Mouse (Mus musculus) lung, embryonic 14.5 days (tissue): ENCODE measurements around the gene Trat1. TPM values are rescaled to one million over a fixed set of nuclear protein-coding genes. Genes with fewer than 3 reads are reported as not detected.

Experiments
- ATAC-seq: fragments of 200-750 bp; cut with Nextera tagmentation; 2 replicates; pipeline ENCODE4 v1.8.0; 2017; ENCODE audit warnings: mild to moderate bottlenecking, moderate TSS enrichment, moderate library complexity; ENCODE audit not compliant: insufficient read depth
- DNase-seq: peaks from one replicate; pipeline ENCODE4 v3.0.0-alpha.2; 2015
- H3K27ac ChIP-seq: fragments of 300-500 bp; sonication (generic); 2 replicates; pipeline ENCODE4 v1.5.1; 2014; ENCODE audit warnings: low read depth, mild to moderate bottlenecking, moderate library complexity
- H3K27me3 ChIP-seq: fragments of 300-500 bp; sonication (generic); 2 replicates; pipeline ENCODE4 v1.6.1; 2014; ENCODE audit warnings: low read length, control low read depth; ENCODE audit not compliant: insufficient read depth
- H3K36me3 ChIP-seq: fragments of 300-500 bp; sonication (generic); 2 replicates; pipeline ENCODE4 v1.6.1; 2014; ENCODE audit warnings: control low read depth; ENCODE audit not compliant: insufficient read depth
- H3K4me1 ChIP-seq: fragments of 300-500 bp; sonication (generic); 2 replicates; pipeline ENCODE4 v1.6.1; 2014; ENCODE audit warnings: antibody characterized with exemption, control low read depth; ENCODE audit not compliant: insufficient read depth
- H3K4me2 ChIP-seq: fragments of 300-500 bp; sonication (generic); 2 replicates; pipeline ENCODE4 v1.6.1; 2014; ENCODE audit warnings: mild to moderate bottlenecking
- H3K4me3 ChIP-seq: fragments of 300-500 bp; sonication (generic); 2 replicates; pipeline ENCODE4 v1.5.1; 2014; ENCODE audit warnings: low read depth, low read length
- H3K9ac ChIP-seq: fragments of 300-500 bp; sonication (generic); 2 replicates; pipeline ENCODE4 v1.6.1; 2014
- H3K9me3 ChIP-seq: fragments of 300-500 bp; sonication (generic); 2 replicates; pipeline ENCODE4 v1.6.1; 2016; ENCODE audit warnings: low read depth, low read length, control low read depth
- CTCF ChIP-seq: IDR thresholded peaks from 2 replicates; pipeline ENCODE4 v1.5.1; 2016; ENCODE audit warnings: antibody characterized with exemption, low read depth
- WGBS: fragments of 180-500 bp; shearing (Covaris S2); extraction: QIAGEN DNeasy Blood & Tissue Kit; methylation state at CpG from one replicate; pipeline ENCODE4 v1.1.7; 2014; 5-methylcytosine and 5-hydroxymethylcytosine counted together
- polyA plus RNA-seq: library from polyadenylated mRNA; unstranded; fragments of >200 nt; fragmentation: Nextera tagmentation; extraction: Ambion mirVana; gene quantifications from 2 replicates; pipeline ENCODE4 v1.2.1, GENCODE M21; 2014

Gene Trat1
- polyA plus RNA-seq, result not detected in 2 replicates

DNA sequence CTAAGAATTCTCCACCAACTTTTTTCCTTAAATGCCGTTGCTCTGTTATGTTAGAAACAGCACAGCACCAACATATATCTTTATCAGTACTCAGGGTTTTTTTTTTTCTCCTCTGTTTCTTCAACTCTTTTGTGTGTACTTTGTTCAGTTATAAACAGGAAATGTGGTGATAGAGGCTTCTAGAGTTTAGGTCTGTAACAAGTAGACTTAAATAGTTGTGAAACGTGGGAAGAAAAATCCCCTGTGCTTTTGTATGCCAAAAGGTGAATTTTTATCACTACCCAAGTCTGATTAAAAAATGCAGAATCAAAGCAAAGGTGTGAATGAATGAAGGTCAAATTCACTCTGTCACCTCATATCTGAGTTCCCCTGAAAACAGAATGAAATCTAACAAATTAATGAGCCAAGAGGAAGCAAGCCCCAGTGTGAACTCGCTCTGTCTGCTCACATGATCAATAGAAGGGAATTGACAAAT, at the start of gene Trat1:
Gene Trat1 (minus strand): TSS at position 51 of the 475 bp plus-strand sequence.
- H3K9ac ChIP-seq, result no peak within 1 kb of the TSS
- no peaks in the 10 kb centered on the region for H3K9me3 ChIP-seq
- H3K4me3 ChIP-seq, result no peak within 1 kb of the TSS
- H3K27ac ChIP-seq, result no peak within 1 kb of the TSS
- H3K36me3 ChIP-seq, result no peaks in the 10 kb centered on the region
- 58% methylated on average over 3 of the region's 3 CpGs for WGBS
- TF ChIP-seq CTCF, result no peak
- no peak for ATAC-seq
- no peak within 1 kb of the TSS for H3K4me2 ChIP-seq
- DNase-seq, result no peak
- H3K27me3 ChIP-seq, result no peaks in the 10 kb centered on the region
- H3K4me1 ChIP-seq, result no peaks in the 10 kb centered on the region

DNA sequence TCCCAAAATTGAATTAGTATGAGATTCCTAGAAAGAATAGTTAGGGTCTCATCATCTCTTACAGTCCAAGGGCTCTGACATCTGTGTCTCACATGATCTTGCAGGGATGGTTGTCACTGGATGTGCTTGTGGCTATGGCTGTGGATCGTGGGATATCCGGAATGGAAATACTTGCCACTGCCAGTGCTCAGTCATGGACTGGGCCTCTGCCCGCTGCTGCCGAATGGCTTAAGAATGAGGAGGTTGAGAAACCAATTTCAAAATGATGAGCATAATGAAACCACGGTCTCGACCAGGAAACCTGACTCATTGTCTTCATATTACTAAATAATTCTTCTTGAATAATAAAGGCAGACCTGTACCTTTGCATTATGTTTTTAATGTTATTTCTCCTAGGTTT, 46.7 kb upstream of the Trat1 start:
- 92% methylated on average over 6 of the region's 6 CpGs for WGBS
- no peak for DNase-seq
- H3K4me1 ChIP-seq, result no peaks in the 10 kb centered on the region
- no peak overlapping the region for H3K9ac ChIP-seq
- H3K36me3 ChIP-seq, result no peaks in the 10 kb centered on the region
- no peak for ATAC-seq
- H3K9me3 ChIP-seq, result no peaks in the 10 kb centered on the region
- no peak overlapping the region for H3K4me3 ChIP-seq
- no peaks in the 10 kb centered on the region for H3K27me3 ChIP-seq
- no peak overlapping the region for H3K27ac ChIP-seq
- H3K4me2 ChIP-seq, result no peak overlapping the region
- no peak for TF ChIP-seq CTCF

DNA sequence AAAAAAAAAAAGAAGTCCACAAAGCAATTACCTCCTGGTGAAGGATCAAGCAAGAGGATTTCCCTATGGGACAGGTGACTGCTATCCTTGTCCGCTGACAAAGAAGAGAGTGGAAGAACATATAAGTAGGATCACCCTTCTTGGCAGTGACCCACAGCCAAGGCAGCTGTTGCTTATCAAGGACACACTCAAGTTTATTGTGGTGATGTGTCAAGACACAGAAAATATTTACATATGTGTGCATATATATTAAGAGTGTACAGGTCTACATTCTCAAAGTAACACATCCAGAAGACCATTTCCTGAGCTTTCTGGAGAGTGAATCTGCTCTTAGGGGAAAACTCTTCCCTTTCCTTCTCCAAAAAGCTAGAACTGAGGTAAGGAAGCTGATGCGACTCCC, 44.9 kb upstream of the Trat1 start, which contains the start of gene Retnlb:
Gene Retnlb (plus strand): TSS at position 162 of the 400 bp plus-strand sequence.
- H3K9ac ChIP-seq, result no peak within 1 kb of the TSS
- no peaks in the 10 kb centered on the region for H3K36me3 ChIP-seq
- H3K4me3 ChIP-seq, result no peak within 1 kb of the TSS
- H3K27me3 ChIP-seq, result no peaks in the 10 kb centered on the region
- H3K4me2 ChIP-seq, result no peak within 1 kb of the TSS
- H3K4me1 ChIP-seq, result no peaks in the 10 kb centered on the region
- no peaks in the 10 kb centered on the region for H3K9me3 ChIP-seq
- TF ChIP-seq CTCF, result no peak
- ATAC-seq (peak; percentile 76), DNase-seq (peak; percentile 70)
- no peak within 1 kb of the TSS for H3K27ac ChIP-seq
- 60% methylated on average over 2 of the region's 2 CpGs for WGBS

DNA sequence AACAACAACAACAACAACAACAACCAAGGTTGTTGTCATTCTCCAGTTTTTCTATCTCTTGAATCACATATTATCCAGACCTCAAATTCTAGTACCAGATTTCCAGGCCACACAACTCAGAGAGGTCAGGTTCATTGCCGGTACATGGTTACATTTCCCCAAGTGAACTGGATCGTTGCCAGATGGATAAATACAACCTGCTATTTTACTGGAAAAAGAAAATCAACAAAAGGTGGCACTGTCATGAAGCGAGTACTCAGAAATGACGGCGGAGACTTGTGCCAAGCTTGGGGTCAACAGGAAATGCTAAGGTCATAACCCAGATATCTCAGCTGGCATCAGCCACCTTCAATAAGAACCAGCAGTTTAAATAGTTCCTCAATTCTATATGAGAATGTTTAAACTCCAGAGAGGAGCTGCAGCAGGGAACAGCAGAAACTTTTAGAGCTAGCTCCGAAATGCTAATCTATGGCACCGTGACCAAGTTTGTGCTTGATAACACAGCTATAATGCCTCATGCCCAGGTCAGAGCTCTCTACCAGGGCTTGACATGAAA, 40.1 kb upstream of the Trat1 start:
- Histone ChIP-seq H3K4me2 (no peak overlapping the region), H3K36me3 (no peaks in the 10 kb centered on the region), H3K4me3 (no peak overlapping the region), H3K9me3 (no peaks in the 10 kb centered on the region), H3K9ac (no peak overlapping the region), H3K27me3 (no peaks in the 10 kb centered on the region), H3K4me1 (no peaks in the 10 kb centered on the region), H3K27ac (no peak overlapping the region)
- TF ChIP-seq CTCF, result no peak
- no peak for ATAC-seq
- peak; percentile 60 for DNase-seq
- 38% methylated on average over 7 of the region's 7 CpGs for WGBS

DNA sequence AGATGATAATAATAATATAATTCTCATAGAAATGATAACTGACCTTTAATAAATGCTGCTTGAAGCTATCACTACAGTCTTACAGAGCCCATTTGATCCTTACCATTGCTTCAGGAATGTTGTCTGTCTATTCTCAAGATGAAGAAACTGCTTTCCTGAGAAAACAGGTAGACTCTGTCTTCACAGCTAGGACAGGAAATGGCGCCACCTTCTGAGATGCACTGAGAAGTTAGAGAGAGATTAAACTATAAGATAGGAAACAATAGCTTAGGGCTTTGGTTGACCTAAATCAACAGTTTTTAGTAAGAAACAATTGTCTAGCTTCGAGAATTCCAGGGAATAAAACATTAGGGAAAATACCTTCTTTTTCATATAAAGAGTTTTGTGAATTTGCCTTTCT, 37.6 kb upstream of the Trat1 start:
- TF ChIP-seq CTCF, result 0 out of 2 replicates have a peak, but pooled peaks have one; percentile 15

DNA sequence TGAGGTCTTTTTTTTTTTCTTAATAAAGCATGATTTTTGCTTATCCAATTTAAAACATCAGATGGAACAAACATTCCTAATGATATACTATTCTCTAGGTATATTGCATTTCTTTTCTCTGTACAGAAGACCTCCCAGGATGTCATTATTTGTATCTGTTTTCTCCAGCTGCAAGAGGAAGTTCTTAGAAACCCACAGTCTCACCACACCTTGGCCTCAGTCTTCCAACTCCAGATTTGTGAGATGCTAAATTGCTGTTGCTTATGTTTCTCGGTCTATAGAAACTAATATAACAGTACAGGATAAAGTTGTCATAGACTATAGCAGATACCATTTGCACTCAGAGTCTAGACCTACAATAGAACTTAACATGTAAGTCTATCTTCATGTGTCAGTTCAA, 34.7 kb upstream of the Trat1 start:
- Histone ChIP-seq H3K27me3 (no peaks in the 10 kb centered on the region), H3K27ac (no peak overlapping the region), H3K36me3 (no peaks in the 10 kb centered on the region), H3K9me3 (no peaks in the 10 kb centered on the region), H3K4me2 (no peak overlapping the region), H3K4me3 (no peak overlapping the region), H3K9ac (no peak overlapping the region), H3K4me1 (no peaks in the 10 kb centered on the region)
- ATAC-seq (no peak), DNase-seq (no peak)
- 76% methylated on average over 1 of the region's 1 CpGs for WGBS
- no peak for TF ChIP-seq CTCF

More for the DNA sequence above, 37.6 kb upstream of the Trat1 start:
- H3K9ac ChIP-seq, result no peak overlapping the region
- no peaks in the 10 kb centered on the region for H3K4me1 ChIP-seq
- no peaks in the 10 kb centered on the region for H3K27me3 ChIP-seq
- no peak overlapping the region for H3K4me2 ChIP-seq
- DNase-seq, result peak; percentile 14
- WGBS, result 47% methylated on average over 2 of the region's 2 CpGs
- H3K36me3 ChIP-seq, result no peaks in the 10 kb centered on the region
- H3K9me3 ChIP-seq, result no peaks in the 10 kb centered on the region
- H3K4me3 ChIP-seq, result no peak overlapping the region
- no peak overlapping the region for H3K27ac ChIP-seq
- no peak for ATAC-seq

DNA sequence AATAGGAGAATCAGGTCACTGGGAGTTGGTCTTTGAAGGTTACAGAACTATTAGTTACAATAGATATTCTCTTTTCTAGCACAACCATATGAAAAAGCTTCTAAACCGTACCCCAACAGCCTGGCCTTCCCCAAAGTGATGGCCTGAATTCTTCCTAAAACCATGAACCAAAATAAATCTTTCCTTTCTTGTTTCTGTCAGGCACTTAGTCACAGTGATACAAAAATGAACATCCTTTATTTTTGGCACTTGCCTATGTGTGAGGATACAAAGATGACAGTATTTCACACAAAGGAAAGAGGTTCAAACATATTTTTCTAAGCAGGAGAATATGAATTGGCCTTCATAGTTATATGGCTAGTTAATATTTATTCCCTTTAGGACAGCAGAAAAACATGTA, 33.6 kb upstream of the Trat1 start:
- no peak overlapping the region for H3K4me3 ChIP-seq
- no peak overlapping the region for H3K27ac ChIP-seq
- DNase-seq, result no peak
- 44% methylated on average over 1 of the region's 1 CpGs for WGBS
- H3K36me3 ChIP-seq, result no peaks in the 10 kb centered on the region
- H3K4me2 ChIP-seq, result no peak overlapping the region
- no peak overlapping the region for H3K9ac ChIP-seq
- H3K27me3 ChIP-seq, result no peaks in the 10 kb centered on the region
- H3K9me3 ChIP-seq, result no peaks in the 10 kb centered on the region
- ATAC-seq, result no peak
- no peaks in the 10 kb centered on the region for H3K4me1 ChIP-seq
- TF ChIP-seq CTCF, result no peak
